Mouse (Mus musculus) heart, postnatal 0 days (tissue): ENCODE results near the gene Mat1a.

Experiments
- CTCF ChIP-seq: IDR thresholded peaks from 2 replicates; pipeline ENCODE4 v1.5.1; 2016; ENCODE audit warnings: antibody characterized with exemption, control low read depth, low read depth
- EP300 ChIP-seq: IDR thresholded peaks from 2 replicates; pipeline ENCODE4 v1.6.1; 2016; ENCODE audit warnings: antibody characterized with exemption, low read depth

GRCm38 (mm10) chr14:41170514-41170913 is 65.7 kb downstream of the Mat1a start:
- TF ChIP-seq EP300 (no peak), CTCF (no peak)
